Comparison of ENCODE assay signal across 21 mouse cellular contexts in genomic region chr11:57986053-57986452, GRCm38 (mm10). TPM values are rescaled to one million over a fixed set of nuclear protein-coding genes. Genes with fewer than 3 reads are reported as not detected.
DNase-seq lines count a peak whose midpoint lies in the region; ATAC-seq and TF ChIP-seq lines count a peak whose summit lies in the region.
"Had no signal": no experiment of that assay in that cellular context is flagged by ENCODE, and none has a peak within 500 bp of the region (broad histone marks: within the 10 kb centered on the region; RNA-seq: fewer than 3 reads in every experiment).

No protein-coding gene starts in this region.

- in situ Hi-C loops in ES-E14 (cut with MboI; ENCODE audit: low sequenced_read_pairs in 2 of 2, unreplicated experiment in 2 of 2): no loop called here

- WGBS in liver, embryonic 13.5 days (ENCODE audit: insufficient replicate concordance): 70% methylated on average over 6 of the region's 6 CpGs
- WGBS in small intestine, adult 2 months: 28% methylated on average over 6 of the region's 6 CpGs

- H3K4me2 ChIP-seq in liver, embryonic 13.5 days: no peak overlapping the region
- H3K4me2 ChIP-seq: embryonic facial prominence, embryonic 13.5 days; forebrain, embryonic 12.5 days; heart, embryonic 11.5 days; heart, embryonic 15.5 days; hindbrain, embryonic 14.5 days had no signal

- TF ChIP-seq EP300 in ES-Bruce4 (IDR thresholded peaks at IDR 0.05; ENCODE audit: insufficient read depth, low read depth, low read length): no peak

- H3K4me1 ChIP-seq in ES-Bruce4 (ENCODE audit: control insufficient read depth, insufficient read depth, low read length) (peaks cover 7% of the 10 kb centered on the region), ES-E14 (ENCODE audit: control insufficient read depth in 2 of 2, insufficient read depth in 2 of 2, low read length in 2 of 2, poor library complexity in 1 of 2) (peaks cover 2 to 12% of the 10 kb centered on the region in 2 experiments; a peak in 3 of 4 replicates)
- peaks cover 39% of the 10 kb centered on the region for H3K4me1 ChIP-seq in liver, embryonic 13.5 days (replicated peaks)
- peaks cover 21% of the 10 kb centered on the region; the same call in 1 of the 2 replicates for H3K4me1 ChIP-seq in small intestine, adult 2 months (ENCODE audit: control insufficient read depth, insufficient read depth, insufficient read length, low read length)
- H3K4me1 ChIP-seq: forebrain, embryonic 12.5 days; hindbrain, embryonic 10.5 days had no signal

- H3K4me3 ChIP-seq in ES-Bruce4 (ENCODE audit: low read depth, low read length): no peak overlapping the region
- H3K4me3 ChIP-seq in ES-E14 (ENCODE audit: insufficient read depth in 1 of 2, low read depth in 1 of 2, low read length in 2 of 2, poor library complexity in 1 of 2, severe bottlenecking in 1 of 2): no peak overlapping the region
- H3K4me3 ChIP-seq in liver, embryonic 13.5 days (replicated peaks): no peak overlapping the region
- peak overlapping the region; percentile 37; the same call in 1 of the 2 replicates for H3K4me3 ChIP-seq in small intestine, adult 2 months (ENCODE audit: low read depth, low read length)
- H3K4me3 ChIP-seq: embryonic facial prominence, embryonic 13.5 days; forebrain, embryonic 12.5 days; heart, adult 2 months; heart, embryonic 15.5 days; hindbrain, embryonic 10.5 days had no signal

- no peaks in the 10 kb centered on the region for H3K27me3 ChIP-seq in ES-Bruce4 (ENCODE audit: control insufficient read depth, insufficient read depth, low read length, poor library complexity, severe bottlenecking)
- peaks cover 18% of the 10 kb centered on the region for H3K27me3 ChIP-seq in liver, embryonic 13.5 days
- no peaks in the 10 kb centered on the region for H3K27me3 ChIP-seq in small intestine, adult 2 months (ENCODE audit: control insufficient read depth, insufficient read depth, low read length)
- H3K27me3 ChIP-seq: embryonic facial prominence, embryonic 13.5 days; forebrain, embryonic 12.5 days; heart, embryonic 15.5 days had no signal

- peak overlapping the region; percentile 26 for H3K27ac ChIP-seq in ES-Bruce4 (ENCODE audit: insufficient read depth, low read length)
- H3K27ac ChIP-seq in ES-E14 (ENCODE audit: insufficient read depth, low read depth, low read length, poor library complexity, severe bottlenecking): no peak overlapping the region; the same call in 1 of the 2 replicates
- H3K27ac ChIP-seq in liver, embryonic 13.5 days: peak overlapping the region; percentile 70
- H3K27ac ChIP-seq in small intestine, adult 2 months (ENCODE audit: insufficient read depth, low read depth, low read length): peak overlapping the region; percentile 76
- H3K27ac ChIP-seq: embryonic facial prominence, embryonic 13.5 days; forebrain, embryonic 12.5 days; heart, adult 2 months; heart, embryonic 15.5 days; hindbrain, embryonic 10.5 days; hindbrain, embryonic 14.5 days had no signal

- H3K9ac ChIP-seq in ES-Bruce4 (ENCODE audit: low read depth, poor library complexity, severe bottlenecking): no peak overlapping the region
- 0 out of 2 replicates have a peak overlapping the region, but pooled peaks have one; percentile 13 for H3K9ac ChIP-seq in ES-E14 (ENCODE audit: insufficient read depth, low read depth, low read length, poor library complexity, severe bottlenecking)
- H3K9ac ChIP-seq in liver, embryonic 13.5 days: no peak overlapping the region; the same call in 1 of the 2 replicates
- H3K9ac ChIP-seq: embryonic facial prominence, embryonic 13.5 days; forebrain, embryonic 12.5 days; forebrain, postnatal 0 days; heart, embryonic 15.5 days; hindbrain, embryonic 14.5 days had no signal

- no peak for ATAC-seq in liver, embryonic 13.5 days (ENCODE audit: low read depth)
- ATAC-seq: activated CD4-positive, CD25-positive, alpha-beta regulatory T cell, adult 4 months; forebrain, postnatal 0 days had no signal

- H3K9me3 ChIP-seq in ES-Bruce4 (replicated peaks; ENCODE audit: control insufficient read depth, insufficient read depth, low read length, poor library complexity, severe bottlenecking) (no peaks in the 10 kb centered on the region), ES-E14 (ENCODE audit: control insufficient read depth, insufficient read depth, low read depth, low read length) (no peaks in the 10 kb centered on the region)
- no peaks in the 10 kb centered on the region for H3K9me3 ChIP-seq in liver, embryonic 13.5 days (replicated peaks)
- H3K9me3 ChIP-seq: embryonic facial prominence, embryonic 13.5 days; forebrain, embryonic 12.5 days; heart, embryonic 15.5 days; hindbrain, embryonic 10.5 days had no signal

- H3K36me3 ChIP-seq in ES-Bruce4 (ENCODE audit: control insufficient read depth, insufficient read depth, low read length, poor library complexity, severe bottlenecking) (no peaks in the 10 kb centered on the region), ES-E14 (ENCODE audit: control insufficient read depth, insufficient read depth, low read length, poor library complexity, severe bottlenecking) (no peaks in the 10 kb centered on the region)
- H3K36me3 ChIP-seq in liver, embryonic 13.5 days: no peaks in the 10 kb centered on the region
- H3K36me3 ChIP-seq in small intestine, adult 2 months (ENCODE audit: control insufficient read depth, insufficient read depth, low read length): no peaks in the 10 kb centered on the region
- H3K36me3 ChIP-seq: embryonic facial prominence, embryonic 13.5 days; forebrain, embryonic 12.5 days; heart, embryonic 15.5 days; hindbrain, embryonic 10.5 days had no signal

- no peak for TF ChIP-seq POLR2A in ES-Bruce4 (IDR thresholded peaks at IDR 0.05; ENCODE audit: insufficient read depth, low read length)
- TF ChIP-seq POLR2A in small intestine, adult 2 months (IDR thresholded peaks at IDR 0.05; ENCODE audit: low read depth, low read length): no peak

- DNase-seq in ES-E14 (ENCODE audit: low read depth, low spot score): no peak
- no peak for DNase-seq in liver, embryonic 13.5 days
- DNase-seq in T-cell, adult 2 months (ENCODE audit: low spot score): no peak
- DNase-seq in frontal cortex, postnatal 36 days (ENCODE audit: low spot score in 2 of 2): no peak
- no peak for DNase-seq in urinary bladder, adult 2 months (ENCODE audit: low spot score)
- no peak for DNase-seq in heart, adult 11 months
- DNase-seq: adrenal gland, postnatal 25 days; cerebellum, adult 18-20 months; cerebellum, adult 9-11 months; cerebellum, postnatal 36 days; forebrain, postnatal 0 days; heart, adult 2 months had no signal

- TF ChIP-seq CTCF in ES-Bruce4 (IDR thresholded peaks at IDR 0.05; ENCODE audit: low read depth, low read length): no peak
- TF ChIP-seq CTCF in small intestine, adult 2 months (IDR thresholded peaks at IDR 0.05; ENCODE audit: extremely low read depth, insufficient read length, insufficient replicate concordance, low read depth, low read length): no peak

TF ChIP-seq in ES-E14, 5 proteins besides CTCF, POLR2A, EP300 and RAD21:
- no peak for TF ChIP-seq MAFK (IDR thresholded peaks at IDR 0.05; ENCODE audit: insufficient read depth, low read depth, low read length)
TF ChIP-seq in ES-E14: peak in this region for 0.

RNA-seq across cellular contexts. Expression of gene Larp1, which starts 22.8 kb away (rescaled TPM):
- 164 and 167 TPM in 2 replicates for polyA plus RNA-seq in ES-Bruce4 (2011; ENCODE audit: insufficient read depth, insufficient read length, low read depth, missing spikeins)
- total RNA-seq in ES-E14 (2012; rRNA removed): 90.1 and 100 TPM in 2 replicates
- polyA plus RNA-seq in liver, embryonic 13.5 days (2015; fragmentation: Nextera tagmentation; extraction: Ambion mirVana): 19.9 and 21.6 TPM in 2 replicates
- 16.9 and 25.9 TPM in 2 replicates for polyA plus RNA-seq in small intestine, adult 2 months (2012; rRNA removed)
- 31.1 and 42.6 TPM in 2 replicates for polyA plus RNA-seq in urinary bladder, adult 2 months (2012; rRNA removed)
